Mouse (Mus musculus) neural tube, embryonic 13.5 days (tissue): Measurements from ENCODE around the gene Wdr24. TPM values are rescaled to one million over a fixed set of nuclear protein-coding genes. Genes with fewer than 3 reads are reported as not detected.
"Not testable (repeated sequence)": the region's sequence is repeated elsewhere in the genome, so short reads cannot be mapped to it uniquely, and the experiment has no call there.

Experiments used
- ATAC-seq: fragments of 200-750 bp; cut with Nextera tagmentation; 2 replicates; pipeline ENCODE4 v1.8.0; 2017; ENCODE audit warnings: low read depth, mild to moderate bottlenecking, moderate TSS enrichment, moderate library complexity
- H3K27ac ChIP-seq: fragments of 300-500 bp; sonication (generic); replicated peaks from 2 replicates; pipeline ENCODE4 v1.5.1; 2015; ENCODE audit warnings: moderate library complexity, mild to moderate bottlenecking, inconsistent platforms
- H3K27me3 ChIP-seq: fragments of 300-500 bp; sonication (generic); 2 replicates; pipeline ENCODE4 v1.6.1; 2015; ENCODE audit warnings: mild to moderate bottlenecking, inconsistent platforms
- H3K36me3 ChIP-seq: fragments of 300-500 bp; sonication (generic); 2 replicates; pipeline ENCODE4 v1.6.1; 2015; ENCODE audit warnings: mild to moderate bottlenecking, inconsistent platforms
- H3K4me1 ChIP-seq: fragments of 300-500 bp; sonication (generic); replicated peaks from 2 replicates; pipeline ENCODE4 v1.6.1; 2015; ENCODE audit warnings: inconsistent platforms
- H3K4me2 ChIP-seq: fragments of 300-500 bp; sonication (generic); 2 replicates; pipeline ENCODE4 v1.6.1; 2015; ENCODE audit warnings: inconsistent platforms, mild to moderate bottlenecking, moderate library complexity
- H3K4me3 ChIP-seq: fragments of 300-500 bp; sonication (generic); 2 replicates; pipeline ENCODE4 v1.5.1; 2015; ENCODE audit warnings: mild to moderate bottlenecking, inconsistent platforms
- H3K9ac ChIP-seq: fragments of 300-500 bp; sonication (generic); 2 replicates; pipeline ENCODE4 v1.6.1; 2015; ENCODE audit warnings: moderate library complexity, mild to moderate bottlenecking, inconsistent platforms
- H3K9me3 ChIP-seq: fragments of 300-500 bp; sonication (generic); 2 replicates; pipeline ENCODE4 v1.6.1; 2016; ENCODE audit warnings: inconsistent platforms
- WGBS: fragments of 180-500 bp; shearing (Covaris S2); methylation state at CpG from one replicate; pipeline ENCODE4 v1.1.7; 2015; 5-methylcytosine and 5-hydroxymethylcytosine counted together
- polyA plus RNA-seq: library from polyadenylated mRNA; unstranded; fragments of >200 nt; fragmentation: Nextera tagmentation; extraction: Ambion mirVana; gene quantifications from 2 replicates; pipeline ENCODE4 v1.2.1, GENCODE M21; 2015

Gene Wdr24
- polyA plus RNA-seq, 1 experiment from 2014 or later: 28.3 TPM

GRCm38 (mm10) chr17:25867836-25868600 is 44.6 kb downstream of the Wdr24 start:
- peak overlapping the region; percentile 98 for H3K4me2 ChIP-seq
- no peaks in the 10 kb centered on the region for H3K27me3 ChIP-seq
- peak; percentile 57 for ATAC-seq
- peak overlapping the region; percentile 76 for H3K4me3 ChIP-seq
- peak overlapping the region; percentile 80 for H3K9ac ChIP-seq
- 0 out of 2 replicates have a peak overlapping the region, but pooled peaks have one; percentile 34 for H3K27ac ChIP-seq
- H3K36me3 ChIP-seq: no peaks in the 10 kb centered on the region
- no peaks in the 10 kb centered on the region for H3K9me3 ChIP-seq
- WGBS: 2% methylated on average over 40 of the region's 42 CpGs
- H3K4me1 ChIP-seq: peaks cover 14% of the 10 kb centered on the region

- peak within 1 kb of the TSS; percentile 98 for H3K4me2 ChIP-seq
- under 1% methylated on average over 24 of the region's 24 CpGs for WGBS
Observed at GRCm38 (mm10) chr17:25868601-25869191, 45.3 kb downstream of the Wdr24 start, which contains the start of gene Mcrip2. TSS of gene Mcrip2 (minus strand) at chr17:25868764.

GRCm38 (mm10) chr17:25869498-25869897 is 46.1 kb downstream of the Wdr24 start:
- Histone ChIP-seq H3K9ac (no peak overlapping the region), H3K9me3 (no peaks in the 10 kb centered on the region), H3K27ac (no peak overlapping the region), H3K27me3 (no peaks in the 10 kb centered on the region), H3K4me3 (no peak overlapping the region), H3K4me1 (peaks cover 22% of the 10 kb centered on the region), H3K36me3 (no peaks in the 10 kb centered on the region), H3K4me2 (no peak overlapping the region)
- no peak for ATAC-seq
- WGBS: 87% methylated on average over 8 of the region's 8 CpGs

More at GRCm38 (mm10) chr17:25868601-25869191, 45.3 kb downstream of the Wdr24 start, which contains the start of gene Mcrip2:
- H3K9ac ChIP-seq: peak within 1 kb of the TSS; percentile 80
- H3K9me3 ChIP-seq: no peaks in the 10 kb centered on the region
- H3K27ac ChIP-seq: peak within 1 kb of the TSS; percentile 59
- H3K4me3 ChIP-seq: peak within 1 kb of the TSS; percentile 76
- H3K4me1 ChIP-seq: peaks cover 15% of the 10 kb centered on the region
- no peaks in the 10 kb centered on the region for H3K36me3 ChIP-seq
- H3K27me3 ChIP-seq: no peaks in the 10 kb centered on the region
- ATAC-seq: peak; percentile 88

DNA sequence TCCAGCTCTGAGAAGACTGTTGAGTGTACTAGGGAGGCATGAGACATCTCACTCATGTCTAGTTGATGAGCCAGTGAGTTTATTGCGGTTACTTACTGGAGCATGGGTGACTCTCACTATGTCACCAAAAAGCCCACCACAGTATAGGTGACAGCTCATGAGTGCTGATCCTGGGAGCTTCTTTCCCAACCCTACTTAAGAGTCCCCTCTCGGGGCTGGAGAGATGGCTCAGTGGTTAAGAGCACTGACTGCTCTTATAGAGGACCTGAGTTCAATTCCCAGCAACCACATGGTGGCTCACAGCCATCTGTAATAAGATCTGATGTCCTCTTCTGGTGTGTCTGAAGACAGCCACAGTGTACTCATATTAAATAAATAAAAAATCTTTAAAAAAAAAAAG is 46.5 kb downstream of the Wdr24 start:
- H3K4me2 ChIP-seq: no peak overlapping the region
- H3K27me3 ChIP-seq: no peaks in the 10 kb centered on the region
- no peaks in the 10 kb centered on the region for H3K36me3 ChIP-seq
- WGBS: 88% methylated on average over 2 of the region's 2 CpGs
- no peak overlapping the region for H3K4me3 ChIP-seq
- H3K27ac ChIP-seq: no peak overlapping the region
- no peaks in the 10 kb centered on the region for H3K9me3 ChIP-seq
- ATAC-seq: no peak
- H3K9ac ChIP-seq: no peak overlapping the region
- peaks cover 22% of the 10 kb centered on the region for H3K4me1 ChIP-seq

DNA sequence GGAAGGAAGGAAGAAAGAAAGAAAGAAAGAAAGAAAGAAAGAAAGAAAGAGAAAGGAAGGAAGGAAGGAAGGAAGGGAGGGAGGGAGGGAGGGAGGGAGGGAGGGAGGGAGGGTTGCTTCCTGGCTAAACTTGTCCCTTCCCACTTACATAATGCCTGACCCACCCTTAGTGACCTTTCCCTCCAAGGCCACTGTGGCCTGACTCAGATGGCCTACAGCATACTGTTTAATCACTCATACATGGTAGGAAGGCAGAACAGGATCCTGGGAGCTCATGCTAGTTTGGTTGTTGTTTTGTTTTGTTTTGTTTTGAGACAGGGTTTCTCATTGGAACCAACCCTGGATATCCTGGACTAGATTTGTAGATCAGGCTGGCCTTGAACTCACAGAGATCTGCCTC is 48.1 kb downstream of the Wdr24 start:
- not testable (repeated sequence) for H3K27me3 ChIP-seq, ATAC-seq, H3K27ac ChIP-seq, H3K9me3 ChIP-seq, H3K4me2 ChIP-seq, H3K4me3 ChIP-seq, H3K36me3 ChIP-seq, H3K9ac ChIP-seq
- H3K4me1 ChIP-seq: peaks cover 31% of the 10 kb centered on the region

- no peak overlapping the region for H3K4me3 ChIP-seq
- no peaks in the 10 kb centered on the region for H3K9me3 ChIP-seq
- H3K36me3 ChIP-seq: peaks cover under 1% of the 10 kb centered on the region
- no peak overlapping the region for H3K27ac ChIP-seq
- 76% methylated on average over 3 of the region's 3 CpGs for WGBS
- no peak overlapping the region for H3K4me2 ChIP-seq
- no peak overlapping the region for H3K9ac ChIP-seq
- no peaks in the 10 kb centered on the region for H3K27me3 ChIP-seq
- ATAC-seq: no peak
- peaks cover 34% of the 10 kb centered on the region for H3K4me1 ChIP-seq
Observed at GRCm38 (mm10) chr17:25872676-25873075, 49.2 kb downstream of the Wdr24 start.

DNA sequence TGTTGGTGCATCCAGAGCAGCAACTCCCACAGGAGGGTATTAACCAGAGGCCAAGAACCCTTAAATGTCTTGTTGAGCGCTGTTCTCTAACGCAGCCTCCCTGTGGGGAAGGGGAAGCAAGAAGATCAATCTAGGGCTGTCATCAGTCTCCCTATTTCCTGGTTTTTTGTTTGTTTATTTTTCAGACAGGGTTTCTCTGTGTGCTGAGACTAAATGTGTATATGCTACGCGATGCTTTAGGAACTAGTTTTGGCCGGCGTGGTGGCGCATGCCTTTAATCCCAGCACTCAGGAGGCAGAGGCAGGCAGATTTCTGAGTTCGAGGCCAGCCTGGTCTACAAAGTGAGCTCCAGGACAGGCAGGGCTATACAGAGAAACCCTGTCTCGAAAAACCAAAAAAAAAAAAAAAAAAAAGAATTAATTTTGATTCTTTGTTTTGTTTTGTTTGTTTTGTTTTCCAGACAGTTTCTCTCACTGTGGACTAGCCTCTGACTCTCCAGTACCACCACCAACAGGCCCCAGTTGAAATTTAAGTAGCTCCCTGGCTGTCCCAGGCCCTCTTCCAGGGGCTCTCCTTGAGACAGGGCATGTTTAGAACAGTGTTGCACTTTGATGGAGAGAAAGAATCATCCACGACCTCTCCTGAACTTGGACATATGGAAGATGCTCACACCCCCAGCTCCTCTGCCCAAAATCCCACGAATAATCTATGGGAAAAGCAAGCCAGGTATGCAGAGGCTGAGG is 50.1 kb downstream of the Wdr24 start:
- ATAC-seq: no peak
- Histone ChIP-seq H3K4me3 (peak overlapping the region; percentile 79), H3K36me3 (peaks cover 10% of the 10 kb centered on the region), H3K9ac (peak overlapping the region; percentile 92), H3K27ac (peak overlapping the region; percentile 92), H3K4me1 (peaks cover 28% of the 10 kb centered on the region), H3K4me2 (peak overlapping the region; percentile 94), H3K27me3 (no peaks in the 10 kb centered on the region), H3K9me3 (no peaks in the 10 kb centered on the region)
- 78% methylated on average over 11 of the region's 11 CpGs for WGBS

DNA sequence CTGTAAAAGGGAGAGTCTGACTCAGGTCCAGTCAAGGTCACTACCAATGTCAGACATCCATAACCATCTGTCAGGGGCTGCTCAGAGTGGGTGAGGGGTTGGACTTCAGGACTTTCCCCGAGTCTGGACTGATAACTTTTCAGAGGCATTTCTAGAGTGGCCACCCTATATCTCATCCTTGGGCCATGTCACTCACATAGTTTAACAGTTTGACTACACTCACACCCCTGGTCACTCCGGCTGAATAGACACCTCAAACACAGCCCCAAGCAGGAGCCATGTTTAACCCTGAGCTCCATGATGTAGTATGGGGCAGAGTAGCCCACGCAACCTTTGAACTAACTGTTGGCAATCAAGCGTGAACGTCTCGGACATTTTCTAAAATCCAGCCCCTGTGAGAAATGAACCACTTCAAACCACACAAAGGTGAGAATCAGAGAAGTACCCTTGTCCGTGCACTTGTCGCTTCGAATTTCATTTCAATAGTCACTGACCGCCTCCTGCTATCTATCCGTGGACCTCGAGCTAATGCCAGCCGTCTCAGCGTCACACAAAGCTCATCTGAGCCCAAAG is 50.8 kb downstream of the Wdr24 start:
- Histone ChIP-seq H3K4me1 (peaks cover 23% of the 10 kb centered on the region), H3K27ac (peak overlapping the region; percentile 92), H3K27me3 (no peaks in the 10 kb centered on the region), H3K9me3 (no peaks in the 10 kb centered on the region), H3K36me3 (peaks cover 16% of the 10 kb centered on the region), H3K4me2 (peak overlapping the region; percentile 94), H3K4me3 (peak overlapping the region; percentile 79), H3K9ac (peak overlapping the region; percentile 92)
- no peak; the same call in 1 of the 2 replicates for ATAC-seq
- WGBS: 8% methylated on average over 14 of the region's 14 CpGs

GRCm38 (mm10) chr17:25874721-25875170 is 51.3 kb downstream of the Wdr24 start, which contains the start of gene Mettl26:
TSS of gene Mettl26 (plus strand) at chr17:25875074.
- Histone ChIP-seq H3K9me3 (no peaks in the 10 kb centered on the region), H3K9ac (peak within 1 kb of the TSS; percentile 92), H3K4me3 (peak within 1 kb of the TSS; percentile 79), H3K27me3 (no peaks in the 10 kb centered on the region), H3K4me2 (peak within 1 kb of the TSS; percentile 94), H3K36me3 (peaks cover 21% of the 10 kb centered on the region), H3K27ac (peak within 1 kb of the TSS; percentile 92), H3K4me1 (peaks cover 23% of the 10 kb centered on the region)
- peak; percentile 71 for ATAC-seq
- under 1% methylated on average over 25 of the region's 25 CpGs for WGBS

DNA sequence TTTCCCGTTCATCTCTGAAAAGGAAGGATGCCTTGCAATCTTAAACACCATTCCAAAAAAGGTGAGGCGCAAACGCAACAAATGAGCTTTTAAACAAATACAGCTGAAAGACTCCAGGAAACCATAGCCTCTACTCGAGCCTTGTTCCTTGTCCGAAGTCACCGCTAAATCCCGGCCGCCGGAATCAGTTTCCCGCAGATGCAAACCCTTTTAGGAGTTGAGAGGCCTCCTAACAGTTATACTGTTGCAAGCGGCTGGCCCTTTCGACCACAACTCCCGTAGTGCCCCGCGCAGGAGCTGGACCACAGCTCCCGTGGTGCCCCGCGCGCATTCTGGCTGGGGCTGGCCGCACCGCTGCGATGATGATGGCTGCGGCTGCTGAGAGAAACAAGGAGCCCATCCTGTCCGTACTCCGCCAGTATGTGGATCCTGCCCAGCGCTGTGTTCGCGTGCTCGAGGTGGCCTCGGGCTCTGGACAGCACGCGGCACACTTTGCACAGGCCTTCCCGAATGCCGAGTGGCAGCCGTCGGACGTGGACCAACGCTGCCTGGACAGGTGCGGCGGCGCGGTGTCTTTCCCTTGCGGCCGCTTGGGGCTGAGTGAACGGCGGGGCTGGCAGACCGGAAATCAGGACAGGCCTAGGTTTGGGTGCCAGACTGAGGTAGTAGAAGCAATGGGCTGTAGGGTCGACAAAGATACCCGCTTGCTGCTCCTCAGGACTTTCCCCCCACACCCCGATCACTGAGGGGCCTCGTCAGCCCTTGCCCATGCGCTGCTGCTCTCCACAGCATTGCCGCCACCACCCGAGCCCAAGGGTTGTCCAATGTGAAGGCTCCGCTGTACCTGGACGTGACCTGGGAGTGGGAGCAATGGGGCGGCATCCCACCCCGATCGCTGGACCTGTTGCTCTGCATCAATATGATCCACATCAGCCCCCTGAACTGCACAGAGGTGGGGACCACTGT is 52.0 kb downstream of the Wdr24 start:
- Histone ChIP-seq H3K4me1 (peaks cover 28% of the 10 kb centered on the region), H3K27ac (peak overlapping the region; percentile 92), H3K9ac (peak overlapping the region; percentile 92), H3K9me3 (no peaks in the 10 kb centered on the region), H3K36me3 (peaks cover 23% of the 10 kb centered on the region), H3K4me2 (peak overlapping the region; percentile 94), H3K27me3 (no peaks in the 10 kb centered on the region), H3K4me3 (peak overlapping the region; percentile 79)
- under 1% methylated on average over 59 of the region's 59 CpGs for WGBS
- ATAC-seq: peak; percentile 93
